Mouse (Mus musculus) hindbrain, embryonic 13.5 days (tissue): ENCODE results near the gene Dnajb11. TPM values are rescaled to one million over a fixed set of nuclear protein-coding genes. Genes with fewer than 3 reads are reported as not detected.

ENCODE experiments used
- ATAC-seq: fragments of 200-750 bp; cut with Nextera tagmentation; 2 replicates; pipeline ENCODE4 v1.8.0; 2017; ENCODE audit warnings: moderate TSS enrichment; ENCODE audit not compliant: low FRiP score
- H3K27ac ChIP-seq: fragments of 300-500 bp; sonication (generic); 2 replicates; pipeline ENCODE4 v1.5.1; 2015; ENCODE audit warnings: inconsistent platforms, mild to moderate bottlenecking, moderate library complexity
- H3K27me3 ChIP-seq: fragments of 300-500 bp; sonication (generic); 2 replicates; pipeline ENCODE4 v1.6.1; 2015; ENCODE audit warnings: mild to moderate bottlenecking, inconsistent platforms
- H3K36me3 ChIP-seq: fragments of 300-500 bp; sonication (generic); 2 replicates; pipeline ENCODE4 v1.6.1; 2015; ENCODE audit warnings: mild to moderate bottlenecking, inconsistent platforms
- H3K4me1 ChIP-seq: fragments of 300-500 bp; sonication (generic); replicated peaks from 2 replicates; pipeline ENCODE4 v1.6.1; 2015; ENCODE audit warnings: inconsistent platforms
- H3K4me2 ChIP-seq: fragments of 300-500 bp; sonication (generic); 2 replicates; pipeline ENCODE4 v1.6.1; 2015; ENCODE audit warnings: inconsistent platforms, mild to moderate bottlenecking, moderate library complexity
- H3K4me3 ChIP-seq: fragments of 300-500 bp; sonication (generic); 2 replicates; pipeline ENCODE4 v1.5.1; 2015; ENCODE audit warnings: mild to moderate bottlenecking, inconsistent platforms
- H3K9ac ChIP-seq: fragments of 300-500 bp; sonication (generic); 2 replicates; pipeline ENCODE4 v1.6.1; 2015; ENCODE audit warnings: mild to moderate bottlenecking, inconsistent platforms
- H3K9me3 ChIP-seq: fragments of 300-500 bp; sonication (generic); 2 replicates; pipeline ENCODE4 v1.6.1; 2016; ENCODE audit warnings: inconsistent platforms
- WGBS: fragments of 180-500 bp; shearing (Covaris S2); methylation state at CpG from one replicate; pipeline ENCODE4 v1.1.7; 2015; 5-methylcytosine and 5-hydroxymethylcytosine counted together
- polyA plus RNA-seq: library from polyadenylated mRNA; unstranded; fragments of >200 nt; fragmentation: Nextera tagmentation; extraction: Ambion mirVana; gene quantifications from 2 replicates; pipeline ENCODE4 v1.2.1, GENCODE M21; 2015

Dnajb11 gene
- polyA plus RNA-seq, result 98.9 and 101 TPM in 2 replicates

GRCm38 (mm10) chr16:22857431-22858113 lies at the start of gene Dnajb11, which contains the start of gene Tbccd1:
Gene Dnajb11 (plus strand): TSS chr16:22857845.
Gene Tbccd1 (minus strand): TSS chr16:22857669.
- H3K9me3 ChIP-seq, result no peaks in the 10 kb centered on the region
- H3K4me1 ChIP-seq, result peaks cover 21% of the 10 kb centered on the region
- ATAC-seq, result peak; percentile 100
- under 1% methylated on average over 62 of the region's 62 CpGs for WGBS
- no peaks in the 10 kb centered on the region for H3K27me3 ChIP-seq
- peak within 1 kb of the TSS; percentile 96 for H3K9ac ChIP-seq
- H3K4me3 ChIP-seq, result peak within 1 kb of the TSS; percentile 98
- peak within 1 kb of the TSS; percentile 86 for H3K4me2 ChIP-seq
- peaks cover 2% of the 10 kb centered on the region for H3K36me3 ChIP-seq
- peak within 1 kb of the TSS; percentile 81 for H3K27ac ChIP-seq

DNA sequence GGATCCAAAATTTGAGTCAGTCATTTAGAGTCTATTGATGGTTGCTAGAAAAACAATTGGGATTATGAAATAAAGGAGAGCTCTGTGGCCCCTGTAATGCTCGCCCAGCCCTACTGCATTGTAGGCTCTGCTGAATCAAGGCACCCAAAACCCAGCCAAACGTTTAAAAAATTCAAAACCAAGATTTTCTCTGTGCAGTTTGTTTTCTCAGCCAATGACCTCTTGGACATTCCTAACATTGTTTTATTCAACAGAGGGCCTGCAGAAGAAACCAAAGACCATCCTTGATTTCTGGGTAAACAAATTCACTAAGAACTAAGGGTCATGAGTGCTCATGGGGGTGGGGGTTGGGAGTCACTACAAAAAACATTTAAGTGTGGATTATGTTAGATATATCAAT lies 46.2 kb upstream of the Dnajb11 start, which contains the start of gene Crygs:
Gene Crygs (minus strand): TSS at position 101 of the 400 bp plus-strand sequence.
- H3K9ac ChIP-seq, result no peak within 1 kb of the TSS
- no peak within 1 kb of the TSS for H3K4me2 ChIP-seq
- peaks cover 3% of the 10 kb centered on the region; the same call in 1 of the 2 replicates for H3K4me1 ChIP-seq
- H3K27me3 ChIP-seq, result peaks cover 27% of the 10 kb centered on the region
- H3K9me3 ChIP-seq, result no peaks in the 10 kb centered on the region
- peaks cover 15% of the 10 kb centered on the region for H3K36me3 ChIP-seq
- no peak within 1 kb of the TSS for H3K4me3 ChIP-seq
- WGBS, result 73% methylated on average over 2 of the region's 2 CpGs
- no peak for ATAC-seq
- no peak within 1 kb of the TSS for H3K27ac ChIP-seq

DNA sequence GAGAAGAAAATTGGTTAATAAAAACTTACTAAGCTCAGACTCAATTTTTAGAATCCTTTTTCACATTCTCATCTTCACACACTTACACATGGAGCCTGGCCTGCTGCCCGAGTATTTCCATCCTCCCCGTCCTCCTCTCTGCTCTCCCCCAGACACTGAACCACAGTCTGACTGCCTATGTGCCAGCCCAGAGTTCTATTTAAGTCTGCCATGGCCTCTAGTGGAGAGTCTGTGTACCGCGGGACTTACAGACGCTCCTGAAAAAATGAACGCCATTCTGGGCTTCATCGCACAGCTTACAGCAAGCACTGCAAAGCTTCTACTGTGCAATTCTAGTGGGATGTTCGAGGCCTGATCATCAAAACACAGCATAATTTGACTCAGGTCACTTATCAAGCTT lies 36.9 kb upstream of the Dnajb11 start:
- no peaks in the 10 kb centered on the region for H3K4me1 ChIP-seq
- H3K4me3 ChIP-seq, result no peak overlapping the region
- H3K36me3 ChIP-seq, result peaks cover 30% of the 10 kb centered on the region
- no peak overlapping the region for H3K4me2 ChIP-seq
- no peak overlapping the region for H3K27ac ChIP-seq
- no peak overlapping the region for H3K9ac ChIP-seq
- H3K9me3 ChIP-seq, result no peaks in the 10 kb centered on the region
- WGBS, result 60% methylated on average over 8 of the region's 8 CpGs
- H3K27me3 ChIP-seq, result no peaks in the 10 kb centered on the region
- ATAC-seq, result no peak

- H3K4me1 ChIP-seq, result no peaks in the 10 kb centered on the region
- ATAC-seq, result no peak
- peaks cover 34% of the 10 kb centered on the region for H3K36me3 ChIP-seq
- 90% methylated on average over 3 of the region's 3 CpGs for WGBS
- no peak overlapping the region for H3K27ac ChIP-seq
- H3K9ac ChIP-seq, result no peak overlapping the region
- H3K9me3 ChIP-seq, result no peaks in the 10 kb centered on the region
- no peaks in the 10 kb centered on the region for H3K27me3 ChIP-seq
- H3K4me2 ChIP-seq, result no peak overlapping the region
- H3K4me3 ChIP-seq, result no peak overlapping the region
Measured at GRCm38 (mm10) chr16:22832932-22833525, 24.6 kb upstream of the Dnajb11 start.

GRCm38 (mm10) chr16:22839146-22839857 lies 18.3 kb upstream of the Dnajb11 start:
- Histone ChIP-seq H3K4me3 (no peak overlapping the region), H3K4me1 (0 out of 2 replicates have a peak, but pooled peaks cover 6% of the 10 kb centered on the region), H3K4me2 (no peak overlapping the region), H3K27me3 (no peaks in the 10 kb centered on the region), H3K27ac (no peak overlapping the region), H3K36me3 (peaks cover 40% of the 10 kb centered on the region), H3K9ac (no peak overlapping the region), H3K9me3 (no peaks in the 10 kb centered on the region)
- WGBS, result 95% methylated on average over 3 of the region's 3 CpGs
- ATAC-seq, result no peak

GRCm38 (mm10) chr16:22842871-22843270 lies 14.8 kb upstream of the Dnajb11 start:
- H3K9me3 ChIP-seq, result no peaks in the 10 kb centered on the region
- peaks cover 15% of the 10 kb centered on the region for H3K4me1 ChIP-seq
- no peak overlapping the region for H3K4me3 ChIP-seq
- H3K9ac ChIP-seq, result no peak overlapping the region
- no peaks in the 10 kb centered on the region for H3K27me3 ChIP-seq
- no peak for ATAC-seq
- no peak overlapping the region for H3K27ac ChIP-seq
- no peak overlapping the region for H3K4me2 ChIP-seq
- H3K36me3 ChIP-seq, result peaks cover 26% of the 10 kb centered on the region
- 91% methylated on average over 5 of the region's 5 CpGs for WGBS

DNA sequence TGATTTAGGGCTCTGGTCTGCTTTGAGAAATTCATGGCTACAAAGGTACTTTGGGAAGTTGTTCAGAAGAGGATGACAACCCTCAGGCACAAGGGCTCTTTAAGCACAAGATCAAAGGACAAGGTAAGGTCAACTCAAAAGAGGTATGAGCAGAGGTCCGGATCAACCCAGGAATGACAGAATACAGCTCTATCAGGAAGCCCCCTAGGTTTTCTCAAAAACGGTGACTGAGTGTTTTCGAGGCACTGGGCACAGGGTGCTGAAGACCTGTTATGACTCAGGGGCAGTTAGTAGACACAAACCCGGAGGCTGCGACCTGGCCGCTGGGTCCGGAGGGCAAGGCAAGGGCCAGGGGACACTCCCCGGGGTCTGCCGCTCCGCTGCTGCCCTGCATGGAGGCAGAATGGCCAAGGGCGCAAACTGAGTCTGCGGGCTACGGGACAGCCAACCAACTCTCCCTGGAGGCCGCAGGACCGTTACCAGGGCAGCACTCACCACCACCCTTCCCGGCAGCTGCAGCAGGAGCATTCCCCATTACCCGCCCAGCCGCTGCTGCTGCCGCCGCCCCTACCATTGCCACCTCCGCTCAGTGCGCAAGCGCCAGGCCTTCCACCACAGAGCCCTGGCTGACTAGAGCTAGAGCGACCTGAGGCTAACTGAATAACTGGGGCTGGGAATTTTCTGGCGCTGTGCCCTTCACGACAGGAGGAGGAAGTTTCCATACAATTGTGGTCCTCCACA lies 13.4 kb upstream of the Dnajb11 start:
- ATAC-seq, result peak; percentile 97
- peak overlapping the region; percentile 51 for H3K4me3 ChIP-seq

GRCm38 (mm10) chr16:22844834-22845233 lies 12.8 kb upstream of the Dnajb11 start:
- Histone ChIP-seq H3K4me1 (peaks cover 15% of the 10 kb centered on the region), H3K27ac (0 out of 2 replicates have a peak overlapping the region, but pooled peaks have one; percentile 61), H3K4me3 (peak overlapping the region; percentile 51), H3K36me3 (peaks cover 14% of the 10 kb centered on the region; the same call in 1 of the 2 replicates), H3K4me2 (peak overlapping the region; percentile 71), H3K9me3 (no peaks in the 10 kb centered on the region), H3K27me3 (no peaks in the 10 kb centered on the region), H3K9ac (peak overlapping the region; percentile 87; the same call in 1 of the 2 replicates)
- WGBS, result 73% methylated on average over 5 of the region's 5 CpGs
- peak; percentile 44 for ATAC-seq

More for the DNA sequence above, 13.4 kb upstream of the Dnajb11 start:
- Histone ChIP-seq H3K9me3 (no peaks in the 10 kb centered on the region), H3K9ac (peak overlapping the region; percentile 87), H3K27me3 (no peaks in the 10 kb centered on the region), H3K27ac (peak overlapping the region; percentile 61; the same call in 1 of the 2 replicates), H3K4me1 (peaks cover 15% of the 10 kb centered on the region), H3K4me2 (peak overlapping the region; percentile 71), H3K36me3 (peaks cover 18% of the 10 kb centered on the region; the same call in 1 of the 2 replicates)
- 8% methylated on average over 26 of the region's 26 CpGs for WGBS

GRCm38 (mm10) chr16:22845481-22845880 lies 12.2 kb upstream of the Dnajb11 start:
- Histone ChIP-seq H3K4me3 (no peak overlapping the region), H3K9me3 (no peaks in the 10 kb centered on the region), H3K4me2 (no peak overlapping the region), H3K36me3 (peaks cover 8% of the 10 kb centered on the region; the same call in 1 of the 2 replicates), H3K27me3 (no peaks in the 10 kb centered on the region), H3K9ac (no peak overlapping the region), H3K27ac (no peak overlapping the region), H3K4me1 (peaks cover 15% of the 10 kb centered on the region)
- ATAC-seq, result no peak
- 92% methylated on average over 4 of the region's 4 CpGs for WGBS

DNA sequence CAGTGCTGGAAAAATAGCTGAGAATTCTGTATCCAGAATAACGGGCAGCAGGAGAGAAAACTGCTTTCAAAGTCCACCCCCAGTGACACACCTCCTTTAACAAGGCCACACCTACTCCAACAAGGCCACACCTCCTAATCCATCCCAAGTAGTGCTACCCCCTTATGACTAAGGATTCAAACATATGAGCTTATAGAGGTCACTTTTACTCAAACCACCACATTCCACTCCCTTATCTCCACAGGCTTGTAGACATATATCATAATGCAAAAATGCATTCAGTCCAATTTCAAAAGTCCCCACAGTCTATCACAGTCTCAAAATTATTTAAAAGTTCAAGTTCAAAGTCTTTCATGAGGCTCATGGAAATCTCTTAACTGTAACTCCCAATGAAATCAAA lies 10.0 kb upstream of the Dnajb11 start:
- Histone ChIP-seq H3K27me3 (no peaks in the 10 kb centered on the region), H3K36me3 (no peaks in the 10 kb centered on the region), H3K4me1 (peaks cover 15% of the 10 kb centered on the region), H3K4me2 (no peak overlapping the region), H3K27ac (no peak overlapping the region), H3K9ac (no peak overlapping the region), H3K4me3 (no peak overlapping the region), H3K9me3 (no peaks in the 10 kb centered on the region)
- 79% methylated on average over 1 of the region's 1 CpGs for WGBS
- no peak for ATAC-seq

GRCm38 (mm10) chr16:22848331-22848730 lies 9.3 kb upstream of the Dnajb11 start:
- H3K4me3 ChIP-seq, result no peak overlapping the region
- H3K36me3 ChIP-seq, result no peaks in the 10 kb centered on the region
- no peaks in the 10 kb centered on the region for H3K9me3 ChIP-seq
- 95% methylated on average over 1 of the region's 1 CpGs for WGBS
- no peak overlapping the region for H3K9ac ChIP-seq
- peaks cover 15% of the 10 kb centered on the region for H3K4me1 ChIP-seq
- no peak overlapping the region for H3K4me2 ChIP-seq
- ATAC-seq, result no peak
- H3K27ac ChIP-seq, result no peak overlapping the region
- H3K27me3 ChIP-seq, result no peaks in the 10 kb centered on the region
